Mouse (Mus musculus) kidney, adult 2 months (tissue): Measurements from ENCODE around the gene Scn5a. TPM values are rescaled to one million over a fixed set of nuclear protein-coding genes. Genes with fewer than 3 reads are reported as not detected.

ENCODE experiments used
- DNase-seq: peaks from one replicate; pipeline ENCODE4 v3.0.0; 2021
- H3K27ac ChIP-seq: fragments of 200-500 bp; 2 replicates; pipeline ENCODE4 v1.5.1; 2012; ENCODE audit warnings: low read depth, low read length, control low read depth, inconsistent platforms; ENCODE audit not compliant: insufficient read depth
- H3K27me3 ChIP-seq: fragments of 200-500 bp; replicated peaks from 2 replicates; pipeline ENCODE4 v1.6.1; 2012; ENCODE audit warnings: mild to moderate bottlenecking, moderate library complexity, low read length, inconsistent platforms; ENCODE audit not compliant: control insufficient read depth, insufficient read depth
- H3K36me3 ChIP-seq: fragments of 200-500 bp; 2 replicates; pipeline ENCODE4 v1.6.1; 2012; ENCODE audit warnings: mild to moderate bottlenecking, moderate library complexity, low read length, inconsistent platforms; ENCODE audit not compliant: control insufficient read depth, insufficient read depth
- H3K4me1 ChIP-seq: fragments of 200-500 bp; 2 replicates; pipeline ENCODE4 v1.6.1; 2011; ENCODE audit warnings: low read length; ENCODE audit not compliant: control insufficient read depth, insufficient read depth
- H3K4me3 ChIP-seq: fragments of 200-500 bp; 2 replicates; pipeline ENCODE4 v1.5.1; 2011; ENCODE audit warnings: mild to moderate bottlenecking, low read depth, low read length, control low read depth; ENCODE audit not compliant: insufficient read depth
- CTCF ChIP-seq: fragments of 200-500 bp; conservative IDR thresholded peaks from 2 replicates; pipeline ENCODE4 v1.5.1; 2011; ENCODE audit warnings: low read depth, mild to moderate bottlenecking, control low read depth, low read length, moderate library complexity, mixed read lengths; ENCODE audit not compliant: insufficient read depth, insufficient read length
- POLR2A ChIP-seq: fragments of 200-500 bp; IDR thresholded peaks from one replicate; pipeline ENCODE4 v1.6.1; 2011; ENCODE audit warnings: low read depth, low read length, control low read depth
- WGBS: fragments of 180-500 bp; shearing (Covaris S2); methylation state at CpG from one replicate; pipeline ENCODE4 v1.1.7; 2018; 5-methylcytosine and 5-hydroxymethylcytosine counted together
- polyA plus RNA-seq: library from polyadenylated mRNA; depleted of rRNA; stranded (reverse); fragments of >200 nt; gene quantifications from 2 replicates; pipeline ENCODE4 v1.2.3, GENCODE M21; 2012; rRNA removed

Scn5a gene
- 0.72 and 1.0 TPM in 2 replicates for polyA plus RNA-seq

- H3K4me3 ChIP-seq, result peak within 1 kb of the TSS; percentile 38; the same call in 1 of the 2 replicates
- no peak within 1 kb of the TSS for H3K27ac ChIP-seq
- 1% methylated on average over 97 of the region's 99 CpGs for WGBS
- no peaks in the 10 kb centered on the region; the same call in 1 of the 2 replicates for H3K27me3 ChIP-seq
- no peak for TF ChIP-seq CTCF
- no peak for TF ChIP-seq POLR2A
- H3K4me1 ChIP-seq, result no peaks in the 10 kb centered on the region
- DNase-seq, result peak; percentile 9
- no peaks in the 10 kb centered on the region for H3K36me3 ChIP-seq
These were observed at the start of gene Scn5a for GRCm38 (mm10) chr9:119578636-119579438. Scn5a (minus strand) TSS chr9:119579016.

- 69% methylated on average over 6 of the region's 6 CpGs for WGBS
- no peaks in the 10 kb centered on the region for H3K27me3 ChIP-seq
- no peak overlapping the region for H3K4me3 ChIP-seq
- no peak for TF ChIP-seq CTCF
- TF ChIP-seq POLR2A, result no peak
- no peaks in the 10 kb centered on the region for H3K4me1 ChIP-seq
- no peak overlapping the region for H3K27ac ChIP-seq
- no peaks in the 10 kb centered on the region for H3K36me3 ChIP-seq
- DNase-seq, result no peak
These were observed 48.4 kb upstream of the Scn5a start for GRCm38 (mm10) chr9:119627227-119627626.

- no peaks in the 10 kb centered on the region for H3K27me3 ChIP-seq
- 76% methylated on average over 4 of the region's 4 CpGs for WGBS
- H3K4me1 ChIP-seq, result no peaks in the 10 kb centered on the region
- H3K4me3 ChIP-seq, result no peak overlapping the region
- TF ChIP-seq CTCF (no peak), POLR2A (no peak)
- H3K27ac ChIP-seq, result no peak overlapping the region
- DNase-seq, result no peak
- no peaks in the 10 kb centered on the region for H3K36me3 ChIP-seq
These were observed 45.3 kb upstream of the Scn5a start for GRCm38 (mm10) chr9:119624151-119624550.

GRCm38 (mm10) chr9:119614798-119615197 is 36.0 kb upstream of the Scn5a start:
- no peak overlapping the region for H3K4me3 ChIP-seq
- no peak overlapping the region for H3K27ac ChIP-seq
- H3K36me3 ChIP-seq, result no peaks in the 10 kb centered on the region
- no peaks in the 10 kb centered on the region for H3K4me1 ChIP-seq
- WGBS, result 75% methylated on average over 6 of the region's 6 CpGs
- H3K27me3 ChIP-seq, result no peaks in the 10 kb centered on the region
- TF ChIP-seq CTCF (no peak), POLR2A (no peak)
- no peak for DNase-seq

- H3K4me1 ChIP-seq, result no peaks in the 10 kb centered on the region
- 92% methylated on average over 7 of the region's 7 CpGs for WGBS
- TF ChIP-seq POLR2A, result no peak
- TF ChIP-seq CTCF, result no peak
These were observed 31.8 kb upstream of the Scn5a start for GRCm38 (mm10) chr9:119610563-119611166.

GRCm38 (mm10) chr9:119606906-119607305 is 28.1 kb upstream of the Scn5a start:
- WGBS, result 86% methylated on average over 5 of the region's 5 CpGs
- DNase-seq, result no peak

More at GRCm38 (mm10) chr9:119610563-119611166, 31.8 kb upstream of the Scn5a start:
- Histone ChIP-seq H3K27me3 (no peaks in the 10 kb centered on the region), H3K4me3 (no peak overlapping the region), H3K36me3 (no peaks in the 10 kb centered on the region), H3K27ac (no peak overlapping the region)
- no peak for DNase-seq

GRCm38 (mm10) chr9:119604607-119605006 is 25.8 kb upstream of the Scn5a start:
- H3K36me3 ChIP-seq, result no peaks in the 10 kb centered on the region
- no peak overlapping the region for H3K27ac ChIP-seq
- no peak for DNase-seq
- TF ChIP-seq CTCF, result no peak
- no peak for TF ChIP-seq POLR2A
- no peak overlapping the region for H3K4me3 ChIP-seq
- 54% methylated on average over 8 of the region's 8 CpGs for WGBS
- H3K4me1 ChIP-seq, result no peaks in the 10 kb centered on the region
- no peaks in the 10 kb centered on the region for H3K27me3 ChIP-seq

More at GRCm38 (mm10) chr9:119606906-119607305, 28.1 kb upstream of the Scn5a start:
- Histone ChIP-seq H3K27me3 (no peaks in the 10 kb centered on the region), H3K4me1 (no peaks in the 10 kb centered on the region), H3K27ac (no peak overlapping the region), H3K36me3 (no peaks in the 10 kb centered on the region), H3K4me3 (no peak overlapping the region)
- TF ChIP-seq POLR2A (no peak), CTCF (no peak)
